Mouse (Mus musculus): ENCODE data around the gene Pxmp4.

The Pxmp4 gene

GRCm38 (mm10) chr2:154574271-154574670 lies 29.2 kb downstream of the Pxmp4 start:
- in situ Hi-C loops (cut with MboI; ENCODE audit: low sequenced_read_pairs), result no loop called here

- in situ Hi-C loops (cut with MboI; ENCODE audit: low sequenced_read_pairs), result no loop called here
Measured at GRCm38 (mm10) chr2:154572996-154573395, 30.5 kb downstream of the Pxmp4 start.

GRCm38 (mm10) chr2:154571976-154572375 lies 31.5 kb downstream of the Pxmp4 start:
- in situ Hi-C loops (cut with MboI; ENCODE audit: low sequenced_read_pairs), result no loop called here

- in situ Hi-C loops (cut with MboI; ENCODE audit: low sequenced_read_pairs), result no loop called here
Measured at GRCm38 (mm10) chr2:154571266-154571665, 32.2 kb downstream of the Pxmp4 start.

- in situ Hi-C loops (cut with MboI; ENCODE audit: low sequenced_read_pairs), result no loop called here
Measured at GRCm38 (mm10) chr2:154570666-154571065, 32.8 kb downstream of the Pxmp4 start.

- in situ Hi-C loops (cut with MboI; ENCODE audit: low sequenced_read_pairs), result no loop called here
Measured at GRCm38 (mm10) chr2:154569836-154570286, 33.6 kb downstream of the Pxmp4 start, which contains the start of gene E2f1. E2f1 (minus strand) TSS chr2:154569892.

- in situ Hi-C loops (cut with MboI; ENCODE audit: low sequenced_read_pairs), result no loop called here
Measured at GRCm38 (mm10) chr2:154569071-154569748, 34.3 kb downstream of the Pxmp4 start.

- in situ Hi-C loops (cut with MboI; ENCODE audit: low sequenced_read_pairs), result no loop called here
Measured at GRCm38 (mm10) chr2:154568329-154569070, 35.0 kb downstream of the Pxmp4 start.

- in situ Hi-C loops (cut with MboI; ENCODE audit: low sequenced_read_pairs), result no loop called here
Measured at GRCm38 (mm10) chr2:154567766-154568165, 35.7 kb downstream of the Pxmp4 start.

GRCm38 (mm10) chr2:154566641-154567040 lies 36.9 kb downstream of the Pxmp4 start:
- in situ Hi-C loops (cut with MboI; ENCODE audit: low sequenced_read_pairs), result no loop called here

- in situ Hi-C loops (cut with MboI; ENCODE audit: low sequenced_read_pairs), result no loop called here
Measured at GRCm38 (mm10) chr2:154565562-154565961, 37.9 kb downstream of the Pxmp4 start.

GRCm38 (mm10) chr2:154563612-154564170 lies 39.8 kb downstream of the Pxmp4 start:
- in situ Hi-C loops (cut with MboI; ENCODE audit: low sequenced_read_pairs), result no loop called here

- in situ Hi-C loops (cut with MboI; ENCODE audit: low sequenced_read_pairs), result no loop called here
Measured at GRCm38 (mm10) chr2:154558264-154559039, 45.1 kb downstream of the Pxmp4 start, which contains the start of gene Necab3. Necab3 (minus strand) TSS chr2:154558890.

GRCm38 (mm10) chr2:154557184-154557832 lies 46.2 kb downstream of the Pxmp4 start:
- in situ Hi-C loops (cut with MboI; ENCODE audit: low sequenced_read_pairs), result no loop called here

- in situ Hi-C loops (cut with MboI; ENCODE audit: low sequenced_read_pairs), result no loop called here
Measured at GRCm38 (mm10) chr2:154555235-154555634, 48.3 kb downstream of the Pxmp4 start.

GRCm38 (mm10) chr2:154552424-154552907 lies 51.0 kb downstream of the Pxmp4 start:
- in situ Hi-C loops (cut with MboI; ENCODE audit: low sequenced_read_pairs), result no loop called here

- in situ Hi-C loops (cut with MboI; ENCODE audit: low sequenced_read_pairs), result no loop called here
Measured at GRCm38 (mm10) chr2:154551927-154552326, 51.6 kb downstream of the Pxmp4 start.

- in situ Hi-C loops (cut with MboI; ENCODE audit: low sequenced_read_pairs), result no loop called here
Measured at GRCm38 (mm10) chr2:154551476-154551875, 52.0 kb downstream of the Pxmp4 start, which contains the start of gene Actl10. Actl10 (plus strand) TSS chr2:154551776.

- in situ Hi-C loops (cut with MboI; ENCODE audit: low sequenced_read_pairs), result no loop called here
Measured at GRCm38 (mm10) chr2:154550937-154551336, 52.6 kb downstream of the Pxmp4 start.

GRCm38 (mm10) chr2:154549886-154550189 lies 53.7 kb downstream of the Pxmp4 start:
- in situ Hi-C loops (cut with MboI; ENCODE audit: low sequenced_read_pairs), result no loop called here
